Mouse (Mus musculus) right cerebral cortex, postnatal 14 days (tissue): ENCODE results near the gene Scap.
"Not testable (repeated sequence)": the region's sequence is repeated elsewhere in the genome, so short reads cannot be mapped to it uniquely, and the experiment has no call there.

Experiments
- DNase-seq: peaks from one replicate; pipeline ENCODE4 v3.0.0; 2022

The Scap gene

GRCm38 (mm10) chr9:110333896-110334259 is 790 bp downstream of the Scap start:
- DNase-seq: no peak

DNA sequence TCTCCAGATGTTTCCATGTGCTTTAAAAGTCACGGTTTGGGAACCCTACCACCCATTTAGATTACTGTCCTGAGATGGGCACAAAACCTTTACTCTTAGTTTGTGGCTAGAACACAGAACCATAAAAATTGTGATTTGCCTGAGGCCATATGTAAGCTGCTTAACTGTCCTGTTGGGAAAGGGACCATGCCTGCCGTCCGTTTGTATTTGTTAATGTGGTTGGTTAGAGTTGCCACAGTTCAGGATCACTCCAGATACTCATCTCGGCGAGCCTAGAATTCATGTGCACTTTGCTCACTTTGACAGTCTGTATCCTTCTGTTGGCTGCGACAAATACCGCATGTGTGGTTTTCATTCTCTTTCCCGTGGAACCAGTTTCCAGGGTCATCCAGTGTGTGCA is 1.8 kb downstream of the Scap start:
- DNase-seq: no peak

DNA sequence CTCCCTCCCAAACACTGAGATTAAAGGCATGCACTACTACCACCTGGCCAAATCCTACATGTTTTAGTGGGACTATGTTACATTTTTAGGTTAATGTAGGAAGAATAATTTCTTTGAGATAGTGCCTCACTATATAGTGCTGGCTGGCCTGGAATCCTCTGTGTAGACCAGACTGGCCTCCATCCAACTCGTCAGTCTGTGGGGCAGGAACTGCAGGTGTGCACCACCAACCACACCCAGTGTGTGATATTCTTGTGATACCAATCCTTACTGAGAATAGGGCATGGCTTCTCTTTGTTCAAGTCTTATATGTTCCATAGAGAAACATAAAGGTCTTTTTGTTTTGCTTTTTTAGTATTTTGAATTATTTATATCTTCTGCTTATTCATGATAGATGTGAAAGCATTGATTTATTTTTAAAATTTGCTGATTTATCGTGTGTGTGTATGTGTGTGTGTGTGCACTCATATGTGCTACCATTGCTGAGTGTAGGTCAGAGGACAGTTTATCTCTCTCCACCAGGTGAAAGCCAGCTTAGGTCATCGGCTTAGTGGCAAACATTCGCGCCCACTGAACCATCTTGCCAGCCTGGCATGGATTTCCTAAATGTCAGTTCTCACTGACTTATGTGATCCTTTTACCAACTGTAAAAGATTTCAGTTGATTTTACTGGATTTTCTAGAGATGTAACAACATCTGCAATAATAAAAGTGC is 7.1 kb downstream of the Scap start:
- no peak for DNase-seq

DNA sequence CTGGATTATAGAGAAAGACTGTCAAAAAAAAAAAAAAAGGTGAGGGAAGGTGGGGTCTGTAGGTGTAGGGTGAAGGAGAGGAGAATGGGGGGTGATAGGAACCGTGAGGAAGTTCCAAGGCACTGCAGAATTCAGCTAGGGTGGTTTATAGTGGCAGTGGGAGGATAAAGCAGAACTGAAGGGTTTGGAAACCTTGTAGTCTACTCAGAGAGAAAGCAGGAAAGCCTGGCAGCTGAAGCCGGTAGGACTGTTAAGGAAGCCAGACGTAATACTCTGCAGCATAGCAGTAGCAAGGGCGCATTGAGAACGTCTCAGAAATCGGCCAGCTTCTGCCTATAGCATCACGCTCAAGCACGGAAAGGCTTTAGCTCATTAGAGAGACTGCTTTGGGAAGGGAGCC is 8.9 kb downstream of the Scap start:
- no peak for DNase-seq

DNA sequence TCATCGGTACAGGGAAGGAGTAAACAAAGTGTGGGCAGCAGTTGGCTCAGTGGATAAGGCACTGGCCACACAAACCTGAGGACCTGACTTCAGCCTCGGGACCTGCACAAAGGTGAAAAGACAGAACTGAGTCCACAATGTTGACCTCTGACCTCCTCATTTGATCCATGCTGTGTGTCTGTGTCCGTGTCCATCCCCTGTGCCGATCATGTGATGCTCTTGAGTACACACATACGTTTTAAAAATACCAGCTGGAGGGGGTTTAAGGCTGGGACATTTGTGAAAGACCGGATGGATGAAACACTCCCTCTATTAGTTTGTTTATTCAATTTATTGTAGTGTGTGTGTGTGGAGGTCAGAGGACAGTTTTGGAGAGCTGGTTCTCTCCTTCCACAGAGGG is 10.7 kb downstream of the Scap start:
- no peak for DNase-seq

DNA sequence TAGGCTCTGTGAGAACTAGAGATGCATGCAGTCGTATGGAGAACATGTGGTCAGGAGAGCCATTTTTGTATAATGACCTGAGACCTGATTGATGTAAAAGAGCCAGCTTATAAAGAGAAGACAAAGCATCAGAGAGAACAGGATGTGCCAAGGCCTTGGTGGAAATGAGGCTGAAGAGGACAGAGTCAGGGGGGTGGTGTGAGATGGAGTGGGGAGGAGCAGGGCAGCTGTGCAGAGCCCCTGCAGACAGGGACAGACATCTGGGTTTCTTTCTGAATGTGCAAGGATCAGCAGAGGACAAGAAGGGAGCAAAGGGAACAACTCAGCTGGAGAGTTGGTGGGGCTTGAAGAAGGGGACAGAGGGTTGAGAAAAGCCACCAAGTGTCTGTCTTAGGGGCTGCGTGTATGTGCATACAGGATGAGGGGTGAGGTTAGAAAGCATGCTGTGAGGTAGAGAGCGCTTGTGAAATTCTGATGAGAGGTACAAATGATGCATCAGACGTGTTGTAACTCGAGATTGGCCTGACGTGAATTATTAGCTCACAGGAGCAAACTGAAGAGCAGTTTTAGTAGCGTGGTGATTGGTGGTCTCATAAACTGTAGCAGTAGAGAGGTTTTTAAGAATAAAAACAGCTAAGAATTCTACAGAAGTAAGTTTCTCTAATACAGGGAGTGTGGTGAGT is 12.1 kb downstream of the Scap start:
- no peak for DNase-seq

GRCm38 (mm10) chr9:110348899-110349298 is 15.8 kb downstream of the Scap start:
- DNase-seq: no peak

DNA sequence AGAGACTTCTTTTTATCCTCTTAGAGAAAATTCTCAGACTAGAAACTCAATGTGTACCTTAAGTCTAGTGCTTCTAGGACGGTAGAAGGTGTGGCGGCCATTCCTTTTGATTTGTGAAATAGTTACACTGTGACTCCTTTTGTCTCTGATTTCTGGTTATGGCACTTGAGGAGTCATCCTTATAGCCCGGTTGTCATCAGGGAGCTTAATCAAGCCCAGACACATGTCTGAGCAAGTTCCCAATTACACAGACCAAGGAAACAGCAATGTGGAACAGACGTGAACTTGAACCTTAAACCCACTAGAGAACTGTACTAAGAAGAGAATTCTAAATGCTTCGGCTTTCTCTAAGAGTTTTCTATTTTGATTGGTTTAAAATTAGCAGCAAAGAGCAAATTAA is 17.1 kb downstream of the Scap start:
- DNase-seq: no peak

- no peak for DNase-seq
Observed at GRCm38 (mm10) chr9:110350612-110351011, 17.5 kb downstream of the Scap start.

DNA sequence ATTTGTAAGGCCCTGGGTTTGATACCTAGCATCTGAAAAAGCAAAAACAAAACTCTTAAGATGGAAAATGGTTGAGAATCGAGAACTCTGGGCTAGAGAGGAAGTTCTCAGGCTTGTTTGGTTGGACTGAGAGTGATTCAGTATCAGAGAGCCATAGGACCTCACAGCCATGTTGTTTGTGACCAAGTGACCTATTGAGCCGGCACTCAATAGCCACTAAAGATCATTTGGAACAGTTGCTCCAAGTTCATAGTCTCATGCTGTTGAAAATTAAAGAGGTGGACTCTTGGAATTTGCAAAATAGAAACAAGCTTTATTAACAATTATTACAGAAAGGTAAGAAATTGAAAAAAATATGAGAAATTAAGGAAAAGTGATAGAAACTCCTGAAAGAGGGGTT is 18.3 kb downstream of the Scap start:
- no peak for DNase-seq

- DNase-seq: no peak
Observed at GRCm38 (mm10) chr9:110351932-110352632, 19.0 kb downstream of the Scap start.

DNA sequence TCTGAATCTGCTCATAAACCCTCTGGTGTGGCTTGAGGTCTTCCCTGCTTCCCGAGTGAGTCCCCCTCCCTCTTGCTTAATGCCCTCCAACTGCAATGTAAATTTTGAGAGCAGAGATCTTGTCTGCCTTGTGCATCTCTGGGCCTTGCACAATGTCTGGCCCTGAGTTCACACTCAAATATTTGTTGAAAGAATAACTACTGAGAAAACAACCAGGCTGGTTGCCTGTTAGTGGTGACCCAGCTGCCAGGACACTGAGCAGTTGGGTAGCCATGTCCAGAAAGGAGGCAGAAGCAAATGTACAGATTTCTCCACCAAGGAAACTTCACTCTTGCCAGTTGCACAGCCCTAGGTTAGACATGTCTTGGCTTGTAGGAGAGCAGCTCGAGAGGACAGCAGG is 25.3 kb downstream of the Scap start:
- no peak for DNase-seq

DNA sequence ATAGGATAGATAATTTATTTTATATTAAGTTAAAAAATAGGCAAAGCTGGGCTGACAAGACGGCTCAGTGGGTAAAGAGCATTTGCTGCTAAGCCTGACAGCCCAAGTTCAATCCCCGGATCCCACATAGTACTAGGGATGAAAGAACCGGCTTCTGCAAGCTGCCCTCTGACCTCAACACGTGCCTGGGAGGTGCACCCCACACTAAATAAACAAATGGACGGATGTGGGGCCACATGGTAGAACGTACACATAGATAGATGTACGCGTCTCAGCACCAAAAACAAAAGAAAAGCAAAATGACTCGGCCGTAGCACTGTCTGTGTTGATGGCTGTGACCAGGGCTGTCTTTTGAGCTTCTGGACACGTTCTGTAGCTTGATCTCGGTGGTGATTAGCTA is 28.2 kb downstream of the Scap start:
- DNase-seq: no peak

GRCm38 (mm10) chr9:110362337-110362736 is 29.2 kb downstream of the Scap start:
- DNase-seq: no peak

- no peak for DNase-seq
Observed at GRCm38 (mm10) chr9:110366746-110367145, 33.7 kb downstream of the Scap start.

DNA sequence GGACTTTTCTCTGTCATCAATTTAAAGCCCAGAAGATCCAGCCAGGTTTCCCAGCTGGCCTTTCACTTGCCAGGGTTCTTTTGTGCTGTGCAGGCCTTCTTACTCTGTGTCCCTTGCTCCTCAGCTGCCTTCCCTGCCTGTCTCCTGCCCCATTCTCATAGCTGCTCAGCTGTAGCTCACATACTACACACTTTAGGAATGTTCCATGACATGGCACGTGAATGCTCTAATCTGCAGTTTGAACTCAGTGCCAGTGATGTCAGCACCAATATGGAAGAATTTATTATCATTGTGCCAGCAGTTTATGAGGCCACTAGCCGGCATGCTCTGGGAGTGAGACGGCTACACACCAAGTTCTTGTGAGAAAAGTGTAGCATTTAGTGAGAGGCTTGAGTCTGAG is 36.8 kb downstream of the Scap start:
- DNase-seq: no peak

- no peak for DNase-seq
Observed at GRCm38 (mm10) chr9:110373871-110374270, 40.8 kb downstream of the Scap start.

- DNase-seq: no peak
Observed at GRCm38 (mm10) chr9:110375668-110376067, 42.6 kb downstream of the Scap start.

DNA sequence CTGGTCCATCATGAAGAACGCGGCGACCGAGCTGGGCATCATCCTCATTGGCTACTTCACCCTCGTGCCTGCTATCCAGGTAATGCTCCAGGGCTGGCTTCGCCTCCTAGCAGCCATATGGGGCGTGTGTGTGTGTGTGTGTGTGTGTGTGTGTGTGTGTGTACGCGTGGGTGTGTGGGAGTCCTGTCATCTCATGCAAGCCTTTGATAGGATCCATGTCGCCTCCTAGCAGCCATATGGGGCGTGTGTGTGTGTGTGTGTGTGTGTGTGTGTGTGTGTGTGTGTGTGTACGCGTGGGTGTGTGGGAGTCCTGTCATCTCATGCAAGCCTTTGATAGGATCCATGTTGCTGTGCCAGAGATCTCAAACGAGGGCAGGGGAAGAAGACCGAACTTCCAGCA is 44.6 kb downstream of the Scap start:
- DNase-seq: not testable (repeated sequence)

- no peak for DNase-seq
Observed at GRCm38 (mm10) chr9:110379361-110379760, 46.3 kb downstream of the Scap start.

DNA sequence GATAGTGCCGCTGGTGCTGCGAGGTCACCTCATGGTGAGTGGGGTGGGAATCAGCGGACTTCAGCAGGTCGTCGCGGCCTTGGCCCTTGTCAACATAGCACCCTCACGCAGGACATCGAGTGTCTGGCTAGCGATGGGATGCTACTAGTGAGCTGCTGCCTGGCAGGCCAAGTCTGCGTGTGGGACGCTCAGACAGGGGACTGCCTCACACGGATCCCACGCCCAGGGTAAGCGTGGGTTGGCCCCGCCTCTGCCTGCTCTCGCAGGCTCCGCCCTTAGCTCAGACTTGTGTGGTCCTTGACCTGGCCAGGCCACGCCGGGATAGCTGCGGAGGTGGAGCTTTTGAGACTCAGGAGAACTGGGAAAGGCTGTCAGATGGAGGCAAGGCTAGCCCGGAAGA is 47.6 kb downstream of the Scap start:
- no peak for DNase-seq

DNA sequence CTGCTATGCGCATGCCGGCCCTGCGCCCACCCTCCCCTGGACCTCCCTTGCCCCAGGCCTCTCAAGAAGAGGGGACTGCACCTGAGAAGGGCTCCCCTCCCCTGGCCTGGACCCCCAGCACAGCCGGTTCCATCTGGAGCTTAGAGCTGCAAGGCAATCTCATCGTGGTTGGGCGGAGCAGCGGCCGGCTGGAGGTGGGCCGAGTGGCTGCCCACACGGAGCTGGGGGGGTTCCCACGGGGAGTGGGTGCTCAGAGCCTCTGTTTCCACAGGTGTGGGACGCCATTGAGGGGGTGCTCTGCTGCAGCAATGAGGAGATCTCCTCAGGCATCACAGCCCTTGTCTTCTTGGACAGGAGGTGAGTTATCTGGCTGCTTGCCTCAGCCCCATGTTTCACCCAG is 48.2 kb downstream of the Scap start:
- DNase-seq: no peak

DNA sequence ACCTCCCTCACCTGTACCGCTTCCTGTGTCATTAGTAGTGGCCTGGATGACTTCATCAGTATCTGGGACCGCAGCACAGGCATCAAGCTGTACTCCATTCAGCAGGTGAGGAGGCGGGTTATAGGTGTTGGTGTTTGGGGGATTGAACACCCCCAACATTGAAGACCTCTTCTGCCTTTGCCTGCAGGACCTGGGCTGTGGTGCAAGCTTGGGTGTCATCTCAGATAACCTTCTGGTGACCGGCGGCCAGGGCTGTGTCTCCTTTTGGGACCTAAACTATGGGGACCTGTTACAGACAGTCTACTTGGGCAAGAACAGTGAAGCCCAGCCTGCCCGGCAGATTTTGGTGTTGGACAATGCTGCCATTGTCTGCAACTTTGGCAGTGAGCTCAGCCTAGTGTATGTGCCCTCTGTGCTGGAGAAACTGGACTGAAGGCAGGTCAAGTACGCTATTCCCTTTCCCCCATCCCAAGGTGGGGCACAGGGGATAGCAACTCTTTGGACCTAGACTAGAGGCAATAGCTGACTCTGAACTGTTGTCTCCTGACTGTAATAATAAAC is 51.4 kb downstream of the Scap start:
- DNase-seq: no peak

- DNase-seq: no peak
Observed at GRCm38 (mm10) chr9:110388011-110388410, 54.9 kb downstream of the Scap start.
